Mouse (Mus musculus) intestine, postnatal 0 days (tissue): ENCODE data around the gene Rab37. TPM values are rescaled to one million over a fixed set of nuclear protein-coding genes. Genes with fewer than 3 reads are reported as not detected.

ENCODE experiments used
- ATAC-seq: fragments of 200-750 bp; cut with Nextera tagmentation; 2 replicates; pipeline ENCODE4 v1.8.0; 2017; ENCODE audit warnings: mild to moderate bottlenecking, moderate TSS enrichment, moderate library complexity
- H3K27ac ChIP-seq: fragments of 300-500 bp; sonication (generic); 2 replicates; pipeline ENCODE4 v1.5.1; 2014; ENCODE audit warnings: mild to moderate bottlenecking, low read depth, low read length, moderate library complexity
- H3K27me3 ChIP-seq: fragments of 300-500 bp; sonication (generic); replicated peaks from 2 replicates; pipeline ENCODE4 v1.6.1; 2014; ENCODE audit warnings: low read length, mixed read lengths; ENCODE audit not compliant: control insufficient read depth, insufficient read depth
- H3K36me3 ChIP-seq: fragments of 300-500 bp; sonication (generic); 2 replicates; pipeline ENCODE4 v1.6.1; 2014; ENCODE audit warnings: mild to moderate bottlenecking, moderate library complexity; ENCODE audit not compliant: control insufficient read depth, insufficient read depth
- H3K4me1 ChIP-seq: fragments of 300-500 bp; sonication (generic); replicated peaks from 2 replicates; pipeline ENCODE4 v1.6.1; 2014; ENCODE audit warnings: antibody characterized with exemption, low read length, mixed read lengths; ENCODE audit not compliant: control insufficient read depth, insufficient read depth
- H3K4me2 ChIP-seq: fragments of 300-500 bp; sonication (generic); replicated peaks from 2 replicates; pipeline ENCODE4 v1.6.1; 2014; ENCODE audit warnings: low read depth, mild to moderate bottlenecking, moderate library complexity
- H3K4me3 ChIP-seq: fragments of 300-500 bp; sonication (generic); 2 replicates; pipeline ENCODE4 v1.5.1; 2014; ENCODE audit warnings: low read depth, low read length
- H3K9ac ChIP-seq: fragments of 300-500 bp; sonication (generic); 2 replicates; pipeline ENCODE4 v1.6.1; 2014; ENCODE audit warnings: mild to moderate bottlenecking, low read depth, low read length
- H3K9me3 ChIP-seq: fragments of 300-500 bp; sonication (generic); 2 replicates; pipeline ENCODE4 v1.6.1; 2016; ENCODE audit warnings: mixed run types; ENCODE audit not compliant: control insufficient read depth
- CTCF ChIP-seq: sonication (generic); IDR thresholded peaks from 2 replicates; pipeline ENCODE4 v1.5.1; 2016; ENCODE audit warnings: low read depth, mild to moderate bottlenecking, control low read depth, antibody characterized with exemption, moderate library complexity
- WGBS: fragments of 180-500 bp; shearing (Covaris S2); extraction: QIAGEN DNeasy Blood & Tissue Kit; methylation state at CpG from one replicate; pipeline ENCODE4 v1.1.7; 2014; 5-methylcytosine and 5-hydroxymethylcytosine counted together
- polyA plus RNA-seq: library from polyadenylated mRNA; unstranded; fragments of >200 nt; fragmentation: Nextera tagmentation; extraction: Ambion mirVana; gene quantifications from 2 replicates; pipeline ENCODE4 v1.2.1, GENCODE M21; 2015

The Rab37 gene
- polyA plus RNA-seq, 1 experiment from 2014 or later, result 3.7 TPM

- 92% methylated on average over 9 of the region's 9 CpGs for WGBS
- no peaks in the 10 kb centered on the region for H3K27me3 ChIP-seq
- no peak for TF ChIP-seq CTCF
Observed at GRCm38 (mm10) chr11:115102116-115102515, 10.9 kb downstream of the Rab37 start.

GRCm38 (mm10) chr11:115103470-115104413 is 12.5 kb downstream of the Rab37 start:
- no peak overlapping the region for H3K27ac ChIP-seq
- H3K9me3 ChIP-seq, result no peaks in the 10 kb centered on the region
- H3K4me1 ChIP-seq, result no peaks in the 10 kb centered on the region
- no peak for ATAC-seq
- no peaks in the 10 kb centered on the region for H3K27me3 ChIP-seq
- H3K4me2 ChIP-seq, result no peak overlapping the region
- no peak for TF ChIP-seq CTCF
- whole genome bisulfite sequencing, result 87% methylated on average over 25 of the region's 25 CpGs
- H3K9ac ChIP-seq, result no peak overlapping the region
- no peak overlapping the region for H3K4me3 ChIP-seq
- H3K36me3 ChIP-seq, result no peaks in the 10 kb centered on the region

More at GRCm38 (mm10) chr11:115102116-115102515, 10.9 kb downstream of the Rab37 start:
- Histone ChIP-seq H3K4me3 (no peak overlapping the region), H3K27ac (no peak overlapping the region), H3K9me3 (no peaks in the 10 kb centered on the region), H3K4me1 (no peaks in the 10 kb centered on the region), H3K36me3 (no peaks in the 10 kb centered on the region), H3K9ac (no peak overlapping the region), H3K4me2 (no peak overlapping the region)
- ATAC-seq, result no peak

- no peak for ATAC-seq
- H3K27ac ChIP-seq, result no peak overlapping the region
- H3K9ac ChIP-seq, result no peak overlapping the region
- H3K36me3 ChIP-seq, result no peaks in the 10 kb centered on the region
- TF ChIP-seq CTCF, result no peak
- 81% methylated on average over 8 of the region's 8 CpGs for WGBS
- H3K9me3 ChIP-seq, result no peaks in the 10 kb centered on the region
- no peak overlapping the region for H3K4me2 ChIP-seq
- H3K27me3 ChIP-seq, result no peaks in the 10 kb centered on the region
- no peaks in the 10 kb centered on the region for H3K4me1 ChIP-seq
- H3K4me3 ChIP-seq, result no peak overlapping the region
Observed at GRCm38 (mm10) chr11:115104769-115105563, 13.7 kb downstream of the Rab37 start.

- ATAC-seq, result no peak
- Histone ChIP-seq H3K4me3 (no peak overlapping the region), H3K36me3 (no peaks in the 10 kb centered on the region), H3K4me1 (no peaks in the 10 kb centered on the region), H3K27me3 (no peaks in the 10 kb centered on the region), H3K9me3 (no peaks in the 10 kb centered on the region), H3K9ac (no peak overlapping the region), H3K27ac (no peak overlapping the region), H3K4me2 (no peak overlapping the region)
- TF ChIP-seq CTCF, result no peak
- WGBS, result 74% methylated on average over 2 of the region's 2 CpGs
Observed at GRCm38 (mm10) chr11:115106638-115107037, 15.4 kb downstream of the Rab37 start.

- Histone ChIP-seq H3K4me2 (no peak overlapping the region), H3K27me3 (no peaks in the 10 kb centered on the region), H3K9ac (no peak overlapping the region), H3K27ac (no peak overlapping the region), H3K4me1 (no peaks in the 10 kb centered on the region), H3K36me3 (no peaks in the 10 kb centered on the region), H3K4me3 (no peak overlapping the region), H3K9me3 (no peaks in the 10 kb centered on the region)
- TF ChIP-seq CTCF, result no peak
- ATAC-seq, result no peak
- WGBS, result 24% methylated on average over 4 of the region's 4 CpGs
Observed at GRCm38 (mm10) chr11:115107403-115107916, 16.2 kb downstream of the Rab37 start.

- Histone ChIP-seq H3K4me3 (no peak overlapping the region), H3K9me3 (no peaks in the 10 kb centered on the region), H3K4me1 (no peaks in the 10 kb centered on the region), H3K9ac (no peak overlapping the region), H3K27ac (no peak overlapping the region), H3K36me3 (no peaks in the 10 kb centered on the region), H3K4me2 (no peak overlapping the region), H3K27me3 (no peaks in the 10 kb centered on the region)
- ATAC-seq, result no peak
- 85% methylated on average over 8 of the region's 8 CpGs for WGBS
- TF ChIP-seq CTCF, result no peak
Observed at GRCm38 (mm10) chr11:115108176-115108575, 16.9 kb downstream of the Rab37 start.
